Comparison of ENCODE assay signal across 21 mouse cellular contexts in genomic region chr16:38058836-38059235, GRCm38 (mm10). TPM values are rescaled to one million over a fixed set of nuclear protein-coding genes. Genes with fewer than 3 reads are reported as not detected.
DNase-seq lines count a peak whose midpoint lies in the region; ATAC-seq and TF ChIP-seq lines count a peak whose summit lies in the region.
"Had no signal": no experiment of that assay in that cellular context is flagged by ENCODE, and none has a peak within 500 bp of the region (broad histone marks: within the 10 kb centered on the region; RNA-seq: fewer than 3 reads in every experiment).

No protein-coding gene starts in this region.

- peak overlapping the region; percentile 61; the same call in 1 of the 2 replicates for H3K4me2 ChIP-seq in CH12.LX (ENCODE audit: insufficient read depth, low read depth, poor library complexity, severe bottlenecking)
- H3K4me2 ChIP-seq in midbrain, embryonic 16.5 days (ENCODE audit: low read length) = no peak overlapping the region
- H3K4me2 ChIP-seq: embryonic facial prominence, embryonic 12.5 days; forebrain, embryonic 13.5 days; forebrain, embryonic 15.5 days had no signal

- DNase-seq in heart, adult 11 months = peak; percentile 51
- no peak for DNase-seq in heart, adult 18-20 months
- peak; percentile 39 for DNase-seq in kidney, adult 9 months
- no peak for DNase-seq in kidney, adult 18-20 months
- DNase-seq in CH12.LX (ENCODE audit: extremely low read depth) = no peak
- DNase-seq: adrenal gland, adult 8-10 months; adrenal gland, postnatal 14 days; adrenal gland, postnatal 36 days; B cell, adult 2 months; cerebellum, adult 11-12 months; cerebellum, adult 2 months; cerebellum, adult 9-10 months; cerebellum, postnatal 10 days; cerebellum, postnatal 25 days; forebrain, postnatal 0 days had no signal

- H3K36me3 ChIP-seq in CH12.LX (replicated peaks in 1 of 2; ENCODE audit: control insufficient read depth in 1 of 2, insufficient read depth in 1 of 2, low read length in 1 of 2) = no peaks in the 10 kb centered on the region
- H3K36me3 ChIP-seq in midbrain, embryonic 16.5 days (ENCODE audit: control insufficient read depth, insufficient read depth, low read length) = no peaks in the 10 kb centered on the region
- H3K36me3 ChIP-seq: embryonic facial prominence, embryonic 10.5 days; embryonic facial prominence, embryonic 12.5 days; forebrain, embryonic 15.5 days had no signal

- 0 out of 2 replicates have a peak overlapping the region, but pooled peaks have one; percentile 11 for H3K9ac ChIP-seq in CH12.LX (ENCODE audit: insufficient read depth, low read depth)
- no peak overlapping the region for H3K9ac ChIP-seq in midbrain, embryonic 16.5 days (ENCODE audit: low read depth, low read length)
- H3K9ac ChIP-seq: embryonic facial prominence, embryonic 12.5 days; forebrain, embryonic 13.5 days; forebrain, embryonic 15.5 days; forebrain, postnatal 0 days had no signal

- H3K4me3 ChIP-seq in CH12.LX (replicated peaks in 1 of 3; ENCODE audit: low read depth in 2 of 3, low read length in 2 of 3, poor library complexity in 1 of 3) = no peak overlapping the region
- H3K4me3 ChIP-seq in midbrain, embryonic 16.5 days (ENCODE audit: low read depth, low read length) = no peak overlapping the region
- H3K4me3 ChIP-seq: embryonic facial prominence, embryonic 10.5 days; embryonic facial prominence, embryonic 12.5 days; forebrain, embryonic 13.5 days; forebrain, embryonic 15.5 days had no signal

- H3K79me2 ChIP-seq in CH12.LX (replicated peaks; ENCODE audit: control insufficient read depth, extremely low read depth, insufficient read depth, poor library complexity, severe bottlenecking) = no peaks in the 10 kb centered on the region

- in situ Hi-C loops in CH12.LX (cut with MboI; ENCODE audit: low pct_ligation_motif_present, low pct_unique_long_range_greater_than_20kb, low sequenced_read_pairs) = no loop called here

- 84% methylated on average over 3 of the region's 3 CpGs for WGBS in midbrain, embryonic 16.5 days

- H3K27me3 ChIP-seq in CH12.LX (replicated peaks) = no peaks in the 10 kb centered on the region
- no peaks in the 10 kb centered on the region for H3K27me3 ChIP-seq in midbrain, embryonic 16.5 days (ENCODE audit: control insufficient read depth, insufficient read depth, low read depth, low read length)
- H3K27me3 ChIP-seq: embryonic facial prominence, embryonic 12.5 days; forebrain, embryonic 13.5 days; forebrain, embryonic 15.5 days had no signal

- no peak for TF ChIP-seq RAD21 in CH12.LX (IDR thresholded peaks at IDR 0.05; ENCODE audit: low read depth, low read length)

- no peak for TF ChIP-seq CTCF in CH12.LX (conservative IDR thresholded peaks at IDR 0.05 in 1 of 2, IDR thresholded peaks at IDR 0.05 in 1 of 2; ENCODE audit: low read depth in 2 of 2, low read length in 2 of 2)

- TF ChIP-seq POLR2A in CH12.LX (IDR thresholded peaks at IDR 0.05; ENCODE audit: low read depth, low read length) = no peak

- no peak overlapping the region for H3K27ac ChIP-seq in CH12.LX (ENCODE audit: insufficient read depth, low read depth)
- no peak overlapping the region for H3K27ac ChIP-seq in midbrain, embryonic 16.5 days (ENCODE audit: low read length)
- H3K27ac ChIP-seq: embryonic facial prominence, embryonic 10.5 days; embryonic facial prominence, embryonic 12.5 days; forebrain, embryonic 13.5 days; forebrain, embryonic 15.5 days had no signal

- H3K9me3 ChIP-seq in CH12.LX (replicated peaks; ENCODE audit: low read length) = no peaks in the 10 kb centered on the region
- H3K9me3 ChIP-seq in midbrain, embryonic 16.5 days (replicated peaks; ENCODE audit: control insufficient read depth, low read length, poor library complexity, severe bottlenecking) = no peaks in the 10 kb centered on the region
- H3K9me3 ChIP-seq: embryonic facial prominence, embryonic 10.5 days; embryonic facial prominence, embryonic 12.5 days; forebrain, embryonic 13.5 days; forebrain, embryonic 15.5 days had no signal

- no peak for TF ChIP-seq EP300 in CH12.LX (IDR thresholded peaks at IDR 0.05; ENCODE audit: low read length)

- no peak for ATAC-seq in midbrain, embryonic 16.5 days
- ATAC-seq: CD4-positive, CD25-positive, alpha-beta regulatory T cell, adult 4 months; forebrain, embryonic 13.5 days; forebrain, embryonic 15.5 days; forebrain, postnatal 0 days had no signal

- dilution Hi-C loops in CH12.LX (cut with MboI; ENCODE audit: extremely low pct_ligation_motif_present, extremely low pct_unique_long_range_greater_than_20kb, low sequenced_read_pairs) = no loop called here

- peaks cover 0 to 3% of the 10 kb centered on the region in 2 experiments; a peak in 1 of 4 replicates for H3K4me1 ChIP-seq in CH12.LX (ENCODE audit: control insufficient read depth in 1 of 2, insufficient read depth in 2 of 2)
- no peaks in the 10 kb centered on the region for H3K4me1 ChIP-seq in midbrain, embryonic 16.5 days (ENCODE audit: control insufficient read depth, insufficient read depth, low read length)
- H3K4me1 ChIP-seq: embryonic facial prominence, embryonic 10.5 days; embryonic facial prominence, embryonic 12.5 days; forebrain, embryonic 13.5 days; forebrain, embryonic 15.5 days had no signal

TF ChIP-seq in CH12.LX, 34 proteins besides CTCF, POLR2A, EP300 and RAD21:
- TF ChIP-seq MEF2A (IDR thresholded peaks at IDR 0.05; ENCODE audit: borderline replicate concordance, low read depth, low read length) (no peak), MAX (IDR thresholded peaks at IDR 0.05; ENCODE audit: low read length) (no peak), SIN3A (IDR thresholded peaks at IDR 0.05; ENCODE audit: low read length) (no peak), BHLHE40 (IDR thresholded peaks at IDR 0.05; ENCODE audit: low read depth, low read length) (no peak), CHD2 (IDR thresholded peaks at IDR 0.05; ENCODE audit: low read length) (no peak), SMC3 (IDR thresholded peaks at IDR 0.05; ENCODE audit: low read depth, low read length) (no peak), USF1 (IDR thresholded peaks at IDR 0.05; ENCODE audit: low read depth, low read length) (no peak), POLR2AphosphoS2 (IDR thresholded peaks at IDR 0.05; ENCODE audit: low read depth, low read length) (no peak), TBP (conservative IDR thresholded peaks at IDR 0.05; ENCODE audit: low read depth, low read length) (no peak), PAX5 (IDR thresholded peaks at IDR 0.05; ENCODE audit: low read length) (no peak), ZKSCAN1 (IDR thresholded peaks at IDR 0.05; ENCODE audit: borderline replicate concordance, low read depth, low read length) (no peak), ZC3H11A (IDR thresholded peaks at IDR 0.05; ENCODE audit: low read depth, low read length) (no peak), RCOR1 (conservative IDR thresholded peaks at IDR 0.05; ENCODE audit: low read depth, low read length) (no peak), JUND (conservative IDR thresholded peaks at IDR 0.05; ENCODE audit: low read depth, low read length) (no peak), IRF4 (IDR thresholded peaks at IDR 0.05; ENCODE audit: low read depth, low read length) (no peak), E2F4 (IDR thresholded peaks at IDR 0.05; ENCODE audit: insufficient replicate concordance, low read depth, low read length) (no peak), ZMIZ1 (IDR thresholded peaks at IDR 0.05; ENCODE audit: low read depth, low read length) (no peak), ETS1 (conservative IDR thresholded peaks at IDR 0.05; ENCODE audit: low read depth, low read length) (no peak), HCFC1 (IDR thresholded peaks at IDR 0.05; ENCODE audit: low read depth, low read length) (no peak)

RNA-seq across cellular contexts. Expression of gene Gsk3b, which starts 30.0 kb away (rescaled TPM):
- total RNA-seq in heart, adult 18-20 months (2021) = 10 to 100 TPM; 49.9 to 53.8 TPM
- total RNA-seq in CH12.LX (2012; rRNA removed) = 15.5 and 15.9 TPM in 2 replicates
- 6.1 and 6.8 TPM in 2 replicates for total RNA-seq in CH12.LX (2014; rRNA removed)
- 27.4 and 30.8 TPM in 2 replicates for polyA plus RNA-seq in CH12.LX (2012; ENCODE audit: insufficient read length, low read depth)
- polyA plus RNA-seq in midbrain, embryonic 16.5 days (2015; fragmentation: Nextera tagmentation; extraction: Ambion mirVana) = 138 and 153 TPM in 2 replicates

Comparison
In these comparisons a context has a peak if more than half of its experiments do, and no peak if none do; other contexts are left out.
1. DNase-seq: peak in heart, adult 11 months (single experiment) and kidney, adult 9 months (single experiment); none in heart, adult 18-20 months (0 of 2), kidney, adult 18-20 months (single experiment) and CH12.LX (single experiment).